Comparison of ENCODE assay signal across 12 mouse cellular contexts in the genomic region with DNA sequence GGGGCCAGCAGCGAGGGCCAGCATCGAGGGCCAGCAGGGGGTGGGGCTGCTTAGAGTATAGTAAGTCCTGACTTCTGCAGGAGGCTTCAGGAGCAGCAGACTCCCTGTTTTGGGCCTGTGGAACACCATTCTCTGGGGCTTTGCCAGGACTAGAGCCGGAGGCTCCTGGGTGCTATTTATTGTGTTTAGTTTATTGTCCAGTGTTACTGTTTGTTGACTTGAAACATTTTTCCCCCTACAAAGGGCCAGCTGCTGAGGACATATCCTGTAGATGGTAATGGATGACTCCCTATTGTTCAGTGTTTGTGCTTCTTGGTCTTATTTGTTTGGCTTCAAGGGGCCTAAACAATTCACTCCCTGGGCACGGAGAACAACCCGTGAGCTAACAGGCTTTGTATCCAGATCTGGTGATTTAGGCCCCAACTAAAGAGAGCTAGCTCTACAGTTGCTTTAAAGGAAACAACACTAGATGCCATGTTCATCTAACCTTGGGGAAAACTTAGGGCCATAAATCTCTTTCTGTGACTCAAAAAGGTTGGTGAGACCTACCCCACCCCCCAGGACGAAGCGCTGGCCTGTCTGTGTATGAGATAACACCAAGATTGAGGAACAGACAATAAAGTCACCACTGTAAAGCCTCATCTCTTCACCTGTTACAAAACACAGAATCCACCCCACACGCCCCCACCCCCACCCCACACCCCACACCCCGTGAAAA.
DNase-seq lines count a peak whose midpoint lies in the region; ATAC-seq and TF ChIP-seq lines count a peak whose summit lies in the region.
"Had no signal": no experiment of that assay in that cellular context is flagged by ENCODE, and none has a peak within 500 bp of the region (broad histone marks: within the 10 kb centered on the region; RNA-seq: fewer than 3 reads in every experiment).

No protein-coding gene starts in this region.

- no peaks in the 10 kb centered on the region for H3K36me3 ChIP-seq in heart, embryonic 10.5 days
- H3K36me3 ChIP-seq in stomach, embryonic 16.5 days (ENCODE audit: control insufficient read depth, insufficient read depth, low read length): no peaks in the 10 kb centered on the region
- H3K36me3 ChIP-seq in stomach, postnatal 0 days (ENCODE audit: control insufficient read depth, insufficient read depth, low read length): no peaks in the 10 kb centered on the region
- no peaks in the 10 kb centered on the region for H3K36me3 ChIP-seq in limb, embryonic 10.5 days
- no peaks in the 10 kb centered on the region for H3K36me3 ChIP-seq in small intestine, adult 2 months (ENCODE audit: control insufficient read depth, insufficient read depth, low read length)

- TF ChIP-seq POLR2A in small intestine, adult 2 months (IDR thresholded peaks at IDR 0.05; ENCODE audit: low read depth, low read length): no peak

- H3K27me3 ChIP-seq in heart, embryonic 10.5 days (ENCODE audit: insufficient read depth, poor library complexity, severe bottlenecking): no peaks in the 10 kb centered on the region
- H3K27me3 ChIP-seq in stomach, embryonic 16.5 days (ENCODE audit: control insufficient read depth, insufficient read depth, low read length): no peaks in the 10 kb centered on the region
- H3K27me3 ChIP-seq in stomach, postnatal 0 days (ENCODE audit: control insufficient read depth, insufficient read depth, low read length): no peaks in the 10 kb centered on the region
- H3K27me3 ChIP-seq in limb, embryonic 10.5 days (ENCODE audit: low read depth, poor library complexity, severe bottlenecking): no peaks in the 10 kb centered on the region
- H3K27me3 ChIP-seq in small intestine, adult 2 months (ENCODE audit: control insufficient read depth, insufficient read depth, low read length): no peaks in the 10 kb centered on the region
- H3K27me3 ChIP-seq: CH12.LX had no signal

- H3K9me3 ChIP-seq in heart, embryonic 10.5 days: no peaks in the 10 kb centered on the region
- no peaks in the 10 kb centered on the region for H3K9me3 ChIP-seq in stomach, embryonic 16.5 days (replicated peaks; ENCODE audit: control insufficient read depth, low read length)
- no peaks in the 10 kb centered on the region for H3K9me3 ChIP-seq in stomach, postnatal 0 days (ENCODE audit: control insufficient read depth, low read length)
- H3K9me3 ChIP-seq in limb, embryonic 10.5 days (replicated peaks): no peaks in the 10 kb centered on the region

- peaks cover 30% of the 10 kb centered on the region for H3K4me1 ChIP-seq in heart, embryonic 10.5 days
- H3K4me1 ChIP-seq in stomach, embryonic 16.5 days (ENCODE audit: control insufficient read depth, insufficient read depth, low read length): no peaks in the 10 kb centered on the region
- no peaks in the 10 kb centered on the region for H3K4me1 ChIP-seq in stomach, postnatal 0 days (replicated peaks; ENCODE audit: control insufficient read depth, insufficient read depth)
- peaks cover 24% of the 10 kb centered on the region for H3K4me1 ChIP-seq in limb, embryonic 10.5 days
- no peaks in the 10 kb centered on the region for H3K4me1 ChIP-seq in small intestine, adult 2 months (ENCODE audit: control insufficient read depth, insufficient read depth, insufficient read length, low read length)

- TF ChIP-seq EP300 in stomach, postnatal 0 days (optimal IDR thresholded peaks at IDR 0.05): no peak

- 60% methylated on average over 9 of the region's 9 CpGs for WGBS in heart, embryonic 10.5 days
- WGBS in stomach, embryonic 16.5 days: 67% methylated on average over 9 of the region's 9 CpGs
- WGBS in stomach, postnatal 0 days: 62% methylated on average over 9 of the region's 9 CpGs
- 82% methylated on average over 9 of the region's 9 CpGs for WGBS in limb, embryonic 10.5 days
- 61% methylated on average over 9 of the region's 9 CpGs for WGBS in small intestine, adult 2 months

- no peak overlapping the region for H3K4me3 ChIP-seq in heart, embryonic 10.5 days
- no peak overlapping the region for H3K4me3 ChIP-seq in stomach, embryonic 16.5 days (replicated peaks; ENCODE audit: low read length)
- H3K4me3 ChIP-seq in stomach, postnatal 0 days (ENCODE audit: low read depth, low read length): no peak overlapping the region
- H3K4me3 ChIP-seq in limb, embryonic 10.5 days: no peak overlapping the region
- no peak overlapping the region for H3K4me3 ChIP-seq in small intestine, adult 2 months (ENCODE audit: low read depth, low read length)

- no peak for ATAC-seq in stomach, embryonic 16.5 days (ENCODE audit: insufficient read depth, low FRiP score)
- ATAC-seq in stomach, postnatal 0 days (ENCODE audit: low FRiP score, low TSS enrichment): no peak

- peak overlapping the region; percentile 42; the same call in 1 of the 2 replicates for H3K27ac ChIP-seq in heart, embryonic 10.5 days
- H3K27ac ChIP-seq in stomach, embryonic 16.5 days (ENCODE audit: low read length): peak overlapping the region; percentile 35; the same call in 1 of the 2 replicates
- no peak overlapping the region; the same call in 1 of the 2 replicates for H3K27ac ChIP-seq in stomach, postnatal 0 days (replicated peaks)
- peak overlapping the region; percentile 17 for H3K27ac ChIP-seq in limb, embryonic 10.5 days
- H3K27ac ChIP-seq in small intestine, adult 2 months (ENCODE audit: insufficient read depth, low read depth, low read length): peak overlapping the region; percentile 32; the same call in 1 of the 2 replicates
- H3K27ac ChIP-seq: liver, embryonic 14.5 days had no signal

- TF ChIP-seq CTCF in stomach, postnatal 0 days (IDR thresholded peaks at IDR 0.05; ENCODE audit: low read depth): no peak
- TF ChIP-seq CTCF in small intestine, adult 2 months (IDR thresholded peaks at IDR 0.05; ENCODE audit: extremely low read depth, insufficient read length, insufficient replicate concordance, low read depth, low read length): no peak

- no peak for DNase-seq in heart, embryonic 10.5 days (ENCODE audit: low spot score)
- no peak for DNase-seq in heart, adult 8-10 months (ENCODE audit: low spot score)
- no peak for DNase-seq in stomach, postnatal 0 days (ENCODE audit: low spot score)
- DNase-seq in limb, embryonic 10.5 days (ENCODE audit: low spot score): no peak
- DNase-seq in left cerebral cortex, adult 9 months (ENCODE audit: low spot score in 2 of 2): no peak
- no peak for DNase-seq in c-Kit-positive CD71-positive TER-119-positive erythroid progenitor cells, embryonic 14.5 days (ENCODE audit: low spot score)
- DNase-seq: cerebellum, adult 8-10 months; spleen, adult 18-20 months had no signal

- H3K4me2 ChIP-seq in stomach, embryonic 16.5 days (ENCODE audit: low read depth, low read length): no peak overlapping the region
- no peak overlapping the region for H3K4me2 ChIP-seq in stomach, postnatal 0 days (replicated peaks; ENCODE audit: low read depth)

- no peak overlapping the region for H3K9ac ChIP-seq in stomach, embryonic 16.5 days (ENCODE audit: low read length)
- no peak overlapping the region for H3K9ac ChIP-seq in stomach, postnatal 0 days (ENCODE audit: low read length)
- H3K9ac ChIP-seq: liver, embryonic 14.5 days had no signal
